Mouse (Mus musculus) right cerebral cortex, adult 2 months (tissue): ENCODE data around the gene Fgf18.

Experiments
- DNase-seq, 2 experiments: peaks; one replicate each; pipeline ENCODE4 v3.0.0; 2021 to 2022; ENCODE audit warnings: low spot score in 2 of 2

Gene Fgf18

DNA sequence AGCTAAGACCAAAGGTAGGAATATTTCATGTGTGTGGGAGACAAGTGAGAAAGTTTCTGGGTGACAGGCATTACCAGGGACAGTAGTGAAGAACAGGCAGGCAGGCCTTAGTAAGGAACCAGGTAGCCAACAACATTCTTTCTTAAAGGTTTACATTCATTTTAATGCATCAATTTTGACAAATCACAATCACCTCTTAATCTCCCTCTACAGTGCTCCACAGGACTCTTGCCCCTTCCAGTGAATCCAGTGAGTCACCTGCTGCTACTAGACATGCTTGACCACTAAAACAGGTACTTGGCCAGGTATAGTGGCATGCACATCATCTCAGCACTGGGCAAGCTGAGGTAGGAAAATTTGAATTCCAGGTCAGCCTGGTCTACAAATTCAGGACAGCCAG, 3.2 kb upstream of the Fgf18 start:
- DNase-seq, result no peak

DNA sequence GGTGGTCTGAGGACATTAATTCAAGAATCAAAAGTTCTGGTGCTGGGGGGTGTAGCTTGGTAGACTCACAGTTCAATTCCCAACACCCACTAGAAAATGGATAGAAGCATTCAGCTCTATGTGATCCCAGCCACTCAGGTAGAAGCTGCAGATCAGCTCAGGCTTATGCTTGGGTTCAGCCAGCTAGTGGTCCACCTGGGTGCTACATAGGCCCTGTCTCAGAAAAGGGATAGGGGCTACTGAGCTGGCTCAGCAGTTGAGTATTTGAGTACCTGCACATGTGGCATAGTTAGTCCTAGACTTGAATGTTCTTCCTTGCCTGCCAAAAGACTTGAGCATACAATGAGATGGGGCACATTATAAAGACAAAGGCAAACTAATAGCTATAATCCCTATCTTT, 2.3 kb upstream of the Fgf18 start:
- no peak for DNase-seq

DNA sequence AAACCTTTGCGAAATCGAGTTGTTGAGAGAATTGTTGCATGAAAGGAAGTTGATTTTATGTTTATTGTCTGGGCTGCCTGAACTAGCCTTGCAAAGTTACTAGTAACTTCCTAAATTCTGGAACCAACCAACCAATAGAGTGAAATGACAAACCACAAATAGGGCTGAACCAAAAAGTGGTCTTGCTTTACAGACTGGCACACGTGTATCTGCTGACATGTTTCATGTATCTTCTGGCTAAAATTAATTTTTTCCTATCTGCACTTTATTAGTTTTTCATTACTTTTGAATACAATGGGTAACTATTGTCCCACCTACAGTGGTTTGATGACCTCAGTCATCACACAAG, 1.9 kb upstream of the Fgf18 start:
- no peak for DNase-seq

DNA sequence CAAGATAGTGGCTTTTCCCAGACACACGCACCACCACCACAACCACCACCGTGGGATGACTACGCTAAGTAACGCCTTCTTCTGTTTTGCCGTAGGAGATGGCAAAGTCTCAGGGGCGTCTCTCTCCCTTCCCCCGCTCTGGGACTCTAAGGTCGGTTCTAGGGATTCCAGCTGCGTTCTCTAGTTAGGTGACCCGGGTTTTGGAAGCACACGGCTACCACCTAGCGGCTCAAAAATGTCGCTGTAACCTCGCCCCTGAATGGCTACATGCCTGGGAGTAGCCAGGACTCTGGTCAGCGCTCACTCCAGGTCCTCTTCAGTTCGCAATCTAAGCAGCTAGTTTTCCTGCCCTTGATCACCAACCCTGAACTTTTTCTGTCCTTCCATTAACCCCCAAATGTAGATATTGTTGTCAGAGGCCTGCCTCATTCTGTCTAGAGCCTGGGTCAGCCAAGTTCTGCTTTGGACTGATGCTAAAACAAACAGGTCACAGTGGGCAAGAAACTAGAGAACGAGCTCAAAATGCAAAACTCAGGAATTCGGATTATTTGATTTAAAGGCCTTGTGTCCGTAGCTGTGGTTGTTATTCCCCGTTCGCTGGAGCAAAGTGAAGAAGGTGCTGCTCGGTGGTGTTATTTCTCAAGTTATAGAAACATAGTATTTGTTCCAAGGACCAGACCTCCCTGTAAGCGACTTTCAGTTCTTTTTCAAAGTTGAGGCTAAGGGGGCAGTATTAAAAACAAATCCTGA, 1.3 kb upstream of the Fgf18 start:
- peak; percentile 77 to 80 for DNase-seq

DNA sequence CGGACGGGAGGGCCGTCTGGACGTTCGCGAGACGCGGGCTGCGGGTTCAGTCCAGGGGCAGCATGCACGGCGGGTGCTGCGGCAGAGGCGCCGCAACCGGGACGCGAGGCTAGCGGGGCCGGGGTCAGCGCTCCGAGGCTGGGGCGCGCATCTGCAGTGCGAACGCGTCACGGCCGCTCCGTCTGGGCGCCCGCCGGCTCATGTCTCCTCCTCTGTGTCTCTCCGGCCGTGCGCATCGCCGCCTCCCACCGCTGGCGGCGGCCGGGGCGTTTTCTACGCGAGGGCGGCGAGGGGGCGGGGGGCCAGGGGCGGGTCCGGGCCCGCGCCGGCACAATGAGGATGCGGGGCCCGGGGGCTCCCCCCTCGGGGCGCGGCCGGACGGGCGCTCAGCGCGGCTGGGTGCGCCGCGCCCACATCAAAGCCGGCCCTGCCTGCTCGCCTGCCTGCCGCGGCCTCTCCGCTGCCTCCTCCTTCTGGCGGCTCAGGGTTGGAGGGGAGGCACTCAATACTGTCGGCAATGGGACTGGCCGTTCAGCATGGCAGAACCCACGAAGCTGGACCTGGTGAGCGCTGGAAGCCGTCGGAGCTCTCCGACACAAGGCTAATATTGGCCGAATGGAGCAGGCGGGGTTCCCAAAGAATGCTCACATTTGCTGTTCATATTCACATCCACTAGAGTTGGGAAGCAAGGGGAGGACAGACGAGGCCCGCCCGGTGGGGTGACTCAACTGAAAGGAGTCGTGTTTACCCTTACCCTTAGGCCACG, 555 bp upstream of the Fgf18 start:
- DNase-seq, result peak in 1 of 2 experiments; percentile 17

DNA sequence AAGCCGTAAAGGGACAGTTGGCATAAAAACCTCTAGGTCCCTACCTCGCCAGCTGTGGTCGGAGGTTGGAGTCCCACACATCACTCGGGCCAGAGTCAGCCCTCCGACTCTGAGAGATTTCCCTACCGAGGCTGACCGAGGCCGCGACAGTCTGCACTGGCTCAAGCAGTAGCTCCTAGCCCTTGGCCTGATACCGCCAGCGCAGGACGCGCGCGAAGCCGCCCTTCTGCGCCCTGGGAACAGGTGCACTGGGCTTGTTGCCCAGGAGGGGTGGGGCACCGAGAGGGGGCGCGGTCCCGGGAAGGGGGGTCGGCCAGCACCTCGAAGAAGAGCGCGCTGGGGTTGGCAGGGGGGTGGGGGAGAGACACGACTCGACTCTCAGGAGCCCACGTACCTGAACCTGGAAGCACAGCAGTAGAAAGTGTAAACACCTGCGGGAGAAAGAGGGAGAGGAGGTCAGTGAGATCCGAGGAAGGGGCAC, 509 bp downstream of the Fgf18 start:
- peak; percentile 7 to 17 for DNase-seq

DNA sequence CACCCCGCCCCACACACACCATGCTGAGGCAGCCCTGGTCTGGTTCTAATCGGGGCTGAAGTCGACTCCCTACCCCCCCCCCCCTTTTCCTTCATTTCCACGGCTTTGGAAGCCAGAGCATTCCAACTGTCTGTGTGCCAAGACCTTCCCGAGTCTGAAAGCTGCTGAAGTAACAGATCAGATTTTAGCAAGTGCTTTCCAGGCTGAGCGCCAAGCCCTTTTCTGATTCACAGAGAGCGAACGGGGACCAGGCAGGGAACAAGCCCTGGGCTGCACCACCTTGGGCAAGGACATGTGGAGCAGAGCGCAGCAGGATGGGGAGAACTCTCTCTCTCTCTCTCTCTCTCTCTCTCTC, 1.1 kb downstream of the Fgf18 start:
- DNase-seq, result peak; percentile 87

DNA sequence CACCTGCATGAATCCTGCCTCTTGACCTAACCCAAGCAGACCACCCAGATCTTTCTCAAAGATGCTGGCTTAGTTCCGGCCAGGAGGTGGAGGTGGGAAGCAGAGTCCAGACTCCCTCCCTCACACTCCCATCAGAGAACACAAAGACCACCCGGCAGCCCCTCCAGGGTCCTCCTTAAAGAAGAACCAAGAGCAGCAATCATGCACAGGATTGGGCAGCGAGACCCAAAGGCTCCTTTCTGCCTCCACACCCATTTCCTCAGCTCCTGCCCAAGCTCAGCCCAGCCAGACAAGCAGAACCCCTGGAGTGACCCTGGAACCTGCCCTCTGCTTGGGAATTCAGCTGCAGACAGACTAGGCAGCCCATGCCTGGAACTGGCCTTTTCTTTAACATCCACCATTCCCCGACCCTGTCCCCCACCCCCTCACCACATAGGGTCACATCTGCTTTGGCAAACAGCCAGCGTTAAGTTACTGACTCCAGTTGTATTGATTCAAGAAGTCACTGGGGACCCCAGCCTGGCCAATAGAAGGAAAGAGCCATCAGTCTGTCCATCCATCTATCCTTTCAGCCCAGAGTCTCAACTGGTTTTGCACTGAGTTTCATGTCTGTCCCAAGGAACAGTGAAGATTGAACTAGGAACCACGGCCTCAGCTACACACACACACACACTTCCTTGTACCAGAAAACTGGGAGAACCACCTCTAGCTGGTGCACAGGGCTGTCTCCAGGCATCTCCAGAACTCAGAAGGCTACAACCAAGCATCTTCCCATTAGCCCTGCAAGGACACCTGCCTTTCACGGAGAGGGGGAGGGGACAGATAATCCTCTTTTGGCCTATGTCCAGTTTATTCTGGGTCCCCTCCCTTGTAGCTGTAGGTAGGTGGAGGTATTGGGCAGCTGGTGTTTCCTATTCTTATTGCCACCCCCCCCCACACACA, 1.7 kb downstream of the Fgf18 start:
- DNase-seq, result peak; percentile 30 to 35

DNA sequence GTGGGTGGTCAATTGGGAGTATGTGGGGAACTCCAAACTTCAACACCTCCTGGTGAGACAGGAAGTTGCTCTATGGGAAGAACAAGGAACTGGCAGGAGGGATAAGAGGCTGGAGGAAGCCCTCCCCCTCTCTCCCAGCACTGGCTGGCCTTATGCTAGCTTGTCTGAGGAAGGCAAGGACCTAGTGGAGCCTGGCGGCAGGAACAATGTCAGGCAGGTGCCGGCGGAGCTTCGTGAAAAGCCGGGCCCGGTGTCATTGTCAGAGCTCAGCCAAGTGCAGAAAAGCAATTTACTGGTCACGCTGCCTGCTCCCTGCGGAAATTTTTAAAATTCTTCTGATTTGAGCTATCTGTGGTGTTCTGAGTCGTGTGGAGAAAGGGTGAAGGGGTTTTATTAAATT, 3.3 kb downstream of the Fgf18 start:
- DNase-seq, result no peak

DNA sequence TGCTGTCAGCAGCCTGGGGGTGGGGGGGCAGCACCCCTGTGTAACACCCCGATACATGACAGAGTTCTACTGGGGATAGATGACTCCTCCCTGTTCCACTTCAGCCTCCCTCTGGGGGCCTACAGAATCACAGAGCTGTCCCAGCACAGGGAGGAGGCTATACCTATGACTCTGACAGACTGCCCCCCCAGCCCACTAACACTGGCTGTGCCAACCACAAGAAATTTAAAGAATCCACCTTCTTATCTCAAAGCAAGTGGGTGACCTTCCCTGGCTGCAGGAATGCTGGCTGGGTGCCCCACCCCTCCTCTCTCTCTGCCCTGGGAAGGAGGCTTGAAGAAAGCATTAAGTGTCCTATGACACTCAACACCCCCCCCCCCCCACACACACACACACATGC, 4.4 kb downstream of the Fgf18 start:
- no peak for DNase-seq

DNA sequence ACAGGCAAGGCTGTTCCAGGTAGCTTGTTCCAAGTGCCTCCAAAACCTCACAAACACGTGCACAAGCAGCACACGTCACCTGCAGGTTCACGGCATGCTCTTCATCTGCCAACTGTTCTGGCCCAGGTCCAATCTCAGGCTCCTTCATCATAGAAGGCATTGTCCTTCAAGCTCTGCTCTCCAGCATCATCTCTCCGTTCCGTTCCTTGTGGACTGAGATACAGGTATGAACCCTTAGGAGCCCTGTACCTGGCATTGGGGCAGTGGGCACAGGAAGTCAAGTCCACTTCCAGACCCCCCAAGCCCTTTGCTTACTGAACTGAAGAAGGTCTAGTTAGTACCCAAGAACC, 7.1 kb downstream of the Fgf18 start:
- DNase-seq, result no peak

DNA sequence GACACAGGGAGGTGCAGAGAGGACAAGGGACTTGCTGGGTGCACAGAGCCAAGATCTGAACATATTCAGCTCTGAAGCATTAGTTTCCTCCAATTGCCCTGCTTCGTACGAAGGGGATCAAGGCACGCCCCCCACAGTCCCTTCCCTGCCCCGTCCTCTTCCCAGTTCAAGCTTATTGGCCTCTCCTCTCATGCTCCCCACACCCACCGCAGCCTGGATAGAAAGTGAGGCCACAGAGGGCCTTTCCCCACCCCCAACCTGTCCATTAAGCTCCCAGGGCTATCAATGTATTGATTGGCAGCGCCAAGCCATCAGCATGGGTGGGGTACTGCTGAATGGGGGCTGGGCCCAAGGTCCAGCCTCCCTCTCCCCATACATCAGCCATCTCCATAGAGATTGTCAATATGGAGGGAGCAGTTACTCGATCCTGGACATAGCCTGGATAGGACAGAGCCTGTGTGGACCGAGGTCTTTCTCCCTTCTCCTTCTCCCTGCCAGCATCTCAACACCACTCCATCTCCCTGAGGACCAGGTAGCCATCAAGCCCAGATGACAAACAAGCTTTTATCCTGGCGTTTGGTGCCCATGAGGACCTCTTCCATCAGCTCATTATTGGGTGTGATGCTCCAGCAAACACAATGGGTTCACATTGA, 7.6 kb downstream of the Fgf18 start:
- no peak for DNase-seq

DNA sequence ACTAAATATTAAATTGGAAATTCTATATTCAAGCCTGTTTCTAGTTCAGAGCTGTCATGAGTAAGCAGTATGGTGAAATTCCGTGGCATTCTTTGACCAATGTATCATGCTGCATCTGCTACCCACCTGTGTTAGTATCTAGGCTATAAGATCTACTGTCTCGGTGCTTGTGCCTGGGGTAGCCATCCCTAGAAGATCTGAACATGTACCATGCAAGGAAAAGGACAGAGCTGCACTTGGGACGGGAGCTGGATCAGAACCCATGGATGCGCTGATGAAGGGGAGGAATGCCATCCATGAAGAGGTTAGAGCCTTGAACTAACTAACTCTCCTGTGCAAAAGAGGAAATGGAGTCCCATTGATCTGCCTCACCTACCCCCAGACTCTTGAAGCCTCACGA, 8.5 kb downstream of the Fgf18 start:
- no peak for DNase-seq

DNA sequence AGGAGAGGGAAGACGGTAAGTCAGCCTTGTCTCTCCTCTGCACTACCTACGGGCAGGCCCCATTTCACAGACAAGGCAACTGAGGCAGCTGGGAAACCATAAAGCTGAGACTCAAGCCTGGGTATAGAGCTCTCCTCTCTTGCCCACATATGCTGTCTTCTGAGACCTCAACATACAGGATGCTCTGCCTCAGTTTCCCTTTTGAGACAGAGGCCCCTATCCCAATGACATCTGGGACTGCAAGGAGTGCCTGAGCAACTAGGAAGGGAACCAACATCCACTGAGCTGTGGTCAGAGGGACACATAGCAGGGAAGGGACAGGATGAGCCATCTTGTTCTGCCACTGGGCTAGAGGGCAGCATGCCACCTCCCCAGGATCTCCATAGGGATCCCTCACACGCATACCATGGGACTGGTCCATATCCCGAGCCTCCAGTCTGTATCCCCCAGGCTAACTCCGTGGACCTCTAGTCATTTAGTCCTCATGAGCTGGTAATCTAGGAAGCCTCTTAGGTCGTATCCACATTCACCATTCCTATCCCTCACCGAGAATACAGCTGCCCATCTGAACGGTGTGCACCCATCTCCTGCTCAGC, 12.7 kb downstream of the Fgf18 start:
- DNase-seq, result no peak

DNA sequence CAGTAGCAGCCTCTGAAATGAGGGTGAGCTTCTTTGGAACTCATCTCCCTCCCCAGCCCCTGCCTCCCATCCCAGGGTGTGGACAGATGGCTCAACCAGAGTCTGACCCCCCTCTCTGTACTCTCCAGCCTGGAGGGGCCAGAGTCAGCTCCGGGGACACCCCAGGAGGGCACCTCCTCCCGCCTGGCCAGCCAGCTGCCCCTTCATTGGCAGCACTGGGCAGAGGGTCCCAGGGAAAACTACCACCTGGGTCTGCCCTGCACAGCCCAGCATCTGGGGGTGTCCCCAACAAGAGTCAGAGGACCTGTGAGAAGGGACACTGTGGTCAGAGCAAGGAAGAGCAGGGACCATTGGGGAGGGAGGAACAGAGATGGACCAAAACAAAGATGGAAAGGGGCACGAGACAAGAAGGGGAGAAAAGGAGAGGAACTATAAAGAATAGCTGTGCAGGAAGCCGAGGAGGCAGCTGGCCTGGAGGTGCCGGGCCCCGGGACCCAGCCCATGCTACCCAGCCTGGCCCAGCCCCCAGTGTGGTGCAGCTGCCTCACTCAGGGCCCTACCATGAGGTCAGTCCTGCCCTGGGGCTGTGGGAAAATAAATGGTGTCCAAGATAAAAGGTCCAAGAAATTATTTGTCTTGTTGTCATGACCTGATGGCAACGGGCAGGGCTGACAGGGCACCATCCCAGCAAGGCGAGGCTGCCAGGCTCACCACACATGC, 14.4 kb downstream of the Fgf18 start:
- DNase-seq, result no peak

DNA sequence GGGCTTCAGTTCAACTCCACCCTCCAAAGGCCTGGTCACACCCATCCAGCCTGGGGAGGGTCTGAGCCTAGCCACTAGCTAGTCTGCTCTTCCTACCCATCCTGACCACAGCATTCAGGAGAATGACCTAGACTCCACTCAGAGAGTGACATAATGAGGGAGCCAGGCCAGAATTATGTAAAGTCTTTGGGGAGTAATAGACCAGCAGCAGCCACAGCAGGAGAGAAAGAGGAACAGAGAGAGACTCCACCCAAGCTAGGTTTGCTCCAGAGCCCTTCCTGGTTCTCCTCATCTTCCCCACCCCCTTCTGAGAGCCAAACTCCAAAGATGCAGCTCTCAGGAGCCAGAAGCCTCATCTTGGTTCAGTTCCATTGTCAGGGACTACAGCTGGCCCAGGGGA, 20.1 kb downstream of the Fgf18 start:
- DNase-seq, result no peak

DNA sequence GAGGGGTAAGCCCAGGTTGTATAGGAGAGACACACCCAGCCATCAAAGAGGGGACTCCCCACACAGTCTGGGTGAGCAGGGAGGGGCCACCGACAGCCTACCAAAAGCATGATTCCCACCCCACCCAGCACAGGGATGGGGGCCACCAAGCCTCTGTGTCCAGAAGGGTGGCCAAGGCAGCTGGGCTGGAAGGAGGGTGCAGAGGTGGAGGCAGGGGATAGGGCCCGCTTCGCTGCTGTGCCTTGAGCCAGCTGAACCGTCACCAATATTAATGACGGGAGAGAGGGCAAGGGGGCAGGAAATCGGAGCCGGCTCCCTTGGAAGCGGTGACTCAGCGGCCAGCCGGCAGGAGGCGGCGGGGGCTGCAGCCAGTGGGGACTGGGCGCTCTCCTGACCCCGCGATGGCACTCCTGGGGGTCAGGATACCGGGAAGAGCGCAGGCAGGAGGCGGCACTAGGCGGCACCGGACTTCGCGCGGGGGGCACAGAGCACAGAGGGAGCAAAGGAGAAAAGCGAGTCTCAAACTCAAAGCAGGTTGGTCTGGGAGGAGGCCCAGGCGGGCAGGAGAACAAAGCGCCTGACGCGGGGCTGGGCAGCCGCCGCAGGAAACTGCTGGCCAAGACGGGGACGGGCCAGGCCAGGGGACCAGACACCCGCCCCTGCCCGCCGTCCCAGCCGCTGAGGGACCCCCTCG, 24.5 kb downstream of the Fgf18 start:
- DNase-seq, result no peak

DNA sequence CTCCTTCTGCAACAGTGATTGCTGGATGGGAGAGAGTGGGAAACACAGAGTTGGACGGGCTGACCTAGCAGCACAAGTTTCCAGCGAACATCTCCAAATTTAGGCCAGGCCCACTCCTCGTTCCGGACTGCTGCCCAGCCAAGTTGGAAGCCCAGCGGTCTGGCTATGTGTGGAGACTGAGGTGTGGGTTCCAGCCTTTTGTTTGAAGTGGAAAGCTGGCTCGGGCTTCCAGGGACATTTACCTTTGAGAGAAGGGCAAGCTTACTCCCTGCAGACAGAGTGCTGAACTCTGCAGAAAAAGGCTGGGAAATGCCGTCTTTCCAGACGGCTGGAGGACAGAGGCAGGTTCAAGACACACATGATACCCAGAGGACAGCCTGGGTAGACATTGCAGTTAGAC, 27.6 kb downstream of the Fgf18 start:
- no peak for DNase-seq

DNA sequence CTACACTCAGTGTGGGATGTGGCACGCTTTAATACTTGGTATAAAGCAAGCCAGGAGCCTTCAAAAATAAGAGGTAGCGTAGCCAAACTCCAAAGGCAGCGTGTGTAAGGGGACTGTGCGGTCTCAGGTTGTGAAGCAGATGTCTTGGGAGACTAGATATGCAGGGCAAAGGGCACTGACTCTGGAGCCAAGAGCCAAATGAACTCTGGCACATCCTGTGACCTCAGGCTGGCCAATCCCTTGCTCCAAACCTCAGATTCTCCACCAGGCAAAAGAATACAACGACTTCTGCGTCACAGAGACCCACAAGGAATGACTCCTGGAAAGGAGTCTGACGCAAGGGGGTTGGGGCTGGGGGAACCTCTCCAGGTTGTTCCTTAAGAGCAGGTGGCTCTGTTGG, 28.1 kb downstream of the Fgf18 start:
- no peak for DNase-seq

DNA sequence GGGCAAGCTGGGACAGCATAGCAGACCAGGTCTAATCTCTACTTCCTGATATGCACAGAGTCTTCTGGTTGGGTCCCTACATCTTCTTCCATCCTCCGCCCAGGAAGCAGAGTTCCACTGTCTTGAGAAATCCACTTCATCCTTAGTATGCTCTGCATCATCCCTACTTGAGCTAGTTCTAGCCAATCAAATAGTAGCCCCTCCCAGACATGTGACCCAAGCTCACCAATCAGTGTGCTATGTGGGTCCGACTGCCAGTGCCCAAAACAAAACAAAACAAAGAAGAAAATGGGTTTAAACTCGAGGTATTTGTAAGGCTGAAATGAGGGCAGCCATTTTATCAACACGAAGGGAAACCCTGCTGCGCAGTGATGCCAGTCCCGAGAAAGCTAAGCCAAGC, 28.7 kb downstream of the Fgf18 start:
- no peak for DNase-seq
